Mouse (Mus musculus) embryonic fibroblast, embryonic 13.5 days (primary cell): Measurements from ENCODE around the gene Atxn3. TPM values are rescaled to one million over a fixed set of nuclear protein-coding genes. Genes with fewer than 3 reads are reported as not detected.
A peak's percentile ranks its signal among the peaks of the same experiment; 100 is the strongest.

Source experiments
- H3K27ac ChIP-seq: 2 replicates; pipeline ENCODE4 v1.5.1; 2012; ENCODE audit warnings: low read length, control low read depth, inconsistent platforms; ENCODE audit not compliant: insufficient read depth
- H3K4me1 ChIP-seq: 2 replicates; pipeline ENCODE4 v1.6.1; 2011; ENCODE audit warnings: low read length; ENCODE audit not compliant: control insufficient read depth, insufficient read depth
- H3K4me3 ChIP-seq: 2 replicates; pipeline ENCODE4 v1.5.1; 2011; ENCODE audit warnings: mild to moderate bottlenecking, control low read depth, low read length; ENCODE audit not compliant: insufficient read depth
- CTCF ChIP-seq: IDR thresholded peaks from 2 replicates; pipeline ENCODE4 v1.5.1; 2011; ENCODE audit warnings: mild to moderate bottlenecking, control low read depth, low read length, moderate library complexity, borderline replicate concordance; ENCODE audit not compliant: insufficient read depth
- POLR2A ChIP-seq: IDR thresholded peaks from 2 replicates; pipeline ENCODE4 v1.6.1; 2011; ENCODE audit warnings: low read depth, mild to moderate bottlenecking, control low read depth, low read length, moderate library complexity
- polyA plus RNA-seq: library from polyadenylated mRNA; stranded (reverse); fragments of >200 nt; gene quantifications from 2 replicates; pipeline ENCODE4 v1.2.4, GENCODE M21; 2011; ENCODE audit warnings: low read depth; ENCODE audit not compliant: missing spikeins, insufficient read length

The Atxn3 gene
- polyA plus RNA-seq, 1 experiment: 13.1 TPM

DNA sequence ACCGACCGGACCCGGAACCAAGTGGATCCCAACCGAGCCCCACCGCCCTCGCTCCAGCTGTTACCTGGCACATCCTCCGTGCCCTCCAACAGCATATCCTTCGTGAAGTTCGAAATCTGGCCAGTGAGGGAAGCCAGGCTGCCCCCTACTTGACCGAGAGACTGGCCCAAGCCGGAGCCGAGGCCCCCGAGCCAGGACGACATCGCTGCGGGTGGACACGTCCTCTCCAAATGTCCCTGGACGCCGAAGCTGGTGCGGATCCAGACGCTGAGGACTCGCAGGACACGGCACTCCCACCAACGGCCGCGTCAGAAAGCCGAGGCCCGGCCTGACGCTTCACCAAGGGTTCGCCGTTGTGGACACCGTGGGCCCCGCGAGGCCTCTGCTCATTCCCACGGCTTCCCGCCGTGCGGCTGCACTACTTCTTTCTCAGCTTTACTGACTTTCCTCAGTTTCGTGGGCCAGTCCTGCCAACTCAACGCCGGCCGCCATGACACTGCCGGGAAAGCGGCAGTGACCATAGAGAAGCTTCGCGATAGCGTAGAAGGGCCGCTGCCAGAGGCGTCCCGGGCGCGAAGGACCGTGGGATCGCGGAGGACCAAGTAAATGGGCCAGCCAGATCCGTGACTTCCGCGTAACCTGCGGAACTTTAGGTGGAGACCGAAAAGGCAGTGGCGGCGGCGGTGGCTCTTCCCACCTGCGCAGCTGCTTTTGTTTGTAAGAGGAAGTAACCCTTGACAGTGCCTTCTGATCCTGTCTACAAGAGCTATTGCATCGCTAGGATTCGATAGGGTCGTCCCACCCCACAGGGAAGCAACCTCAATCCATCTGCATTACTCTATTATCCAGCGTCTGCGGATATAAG lies 45.2 kb downstream of the Atxn3 start, which contains the start of gene Trip11:
TSS of gene Trip11 (minus strand) at position 642 of the 865 bp plus-strand sequence.
- no peak for TF ChIP-seq CTCF
- TF ChIP-seq POLR2A: peak; percentile 94
- no peaks in the 10 kb centered on the region for H3K4me1 ChIP-seq
- H3K4me3 ChIP-seq: peak within 1 kb of the TSS; percentile 82
- peak within 1 kb of the TSS; percentile 80 for H3K27ac ChIP-seq

- Histone ChIP-seq H3K4me1 (no peaks in the 10 kb centered on the region), H3K4me3 (peak overlapping the region; percentile 82)
- TF ChIP-seq CTCF: no peak
- no peak for TF ChIP-seq POLR2A
Measured at GRCm38 (mm10) chr12:101911346-101911745, 46.7 kb downstream of the Atxn3 start.

DNA sequence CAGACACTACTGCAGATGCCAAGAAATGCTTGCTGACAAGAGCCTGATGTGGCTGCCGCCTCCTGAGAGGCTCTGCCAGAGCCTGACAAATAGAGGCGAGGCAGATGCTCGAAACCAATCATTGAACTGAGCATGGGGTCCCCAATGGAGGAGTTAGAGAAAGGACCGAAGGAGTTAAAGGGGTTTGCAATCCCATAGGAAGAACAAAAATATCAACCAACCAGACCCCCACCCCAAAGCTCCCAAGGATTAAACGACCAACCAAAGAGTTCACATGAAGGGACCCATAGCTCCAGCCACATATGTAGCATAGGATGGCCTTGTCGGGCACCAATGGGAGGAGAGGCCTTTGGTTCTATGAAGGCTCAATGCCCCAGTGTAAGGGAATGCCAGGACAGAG lies 47.7 kb downstream of the Atxn3 start:
- H3K27ac ChIP-seq: no peak overlapping the region
- TF ChIP-seq CTCF: no peak
- no peaks in the 10 kb centered on the region for H3K4me1 ChIP-seq
- H3K4me3 ChIP-seq: no peak overlapping the region

More at GRCm38 (mm10) chr12:101911346-101911745, 46.7 kb downstream of the Atxn3 start:
- H3K27ac ChIP-seq: no peak overlapping the region

- Histone ChIP-seq H3K27ac (no peak overlapping the region), H3K4me1 (no peaks in the 10 kb centered on the region), H3K4me3 (no peak overlapping the region)
- TF ChIP-seq POLR2A: no peak
- no peak for TF ChIP-seq CTCF
Measured at GRCm38 (mm10) chr12:101905817-101906216, 52.2 kb downstream of the Atxn3 start.

- no peak overlapping the region for H3K27ac ChIP-seq
- TF ChIP-seq POLR2A: no peak
- no peak for TF ChIP-seq CTCF
- no peak overlapping the region for H3K4me3 ChIP-seq
- H3K4me1 ChIP-seq: no peaks in the 10 kb centered on the region
Measured at GRCm38 (mm10) chr12:101904906-101905305, 53.1 kb downstream of the Atxn3 start.

DNA sequence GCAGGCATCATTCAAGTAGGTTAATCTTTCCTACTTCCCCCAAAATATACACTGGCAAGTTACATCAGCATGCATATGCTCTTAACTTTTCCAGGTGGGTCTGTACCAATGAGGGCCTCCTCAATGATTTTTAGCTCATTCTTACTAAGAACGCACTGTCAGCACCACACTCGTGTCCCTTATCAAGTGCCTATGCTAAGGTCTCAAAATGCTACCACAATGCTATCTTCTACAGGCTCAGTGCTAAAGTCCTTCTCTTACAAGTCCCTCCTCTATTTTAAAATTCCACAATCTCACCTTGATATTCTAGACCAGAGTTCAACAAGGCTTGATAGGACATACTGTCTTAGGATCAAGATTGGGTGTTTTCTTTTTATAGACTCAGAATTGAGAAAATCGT lies 53.9 kb downstream of the Atxn3 start:
- H3K27ac ChIP-seq: no peak overlapping the region
- no peaks in the 10 kb centered on the region for H3K4me1 ChIP-seq
- TF ChIP-seq POLR2A (no peak), CTCF (no peak)
- no peak overlapping the region for H3K4me3 ChIP-seq

DNA sequence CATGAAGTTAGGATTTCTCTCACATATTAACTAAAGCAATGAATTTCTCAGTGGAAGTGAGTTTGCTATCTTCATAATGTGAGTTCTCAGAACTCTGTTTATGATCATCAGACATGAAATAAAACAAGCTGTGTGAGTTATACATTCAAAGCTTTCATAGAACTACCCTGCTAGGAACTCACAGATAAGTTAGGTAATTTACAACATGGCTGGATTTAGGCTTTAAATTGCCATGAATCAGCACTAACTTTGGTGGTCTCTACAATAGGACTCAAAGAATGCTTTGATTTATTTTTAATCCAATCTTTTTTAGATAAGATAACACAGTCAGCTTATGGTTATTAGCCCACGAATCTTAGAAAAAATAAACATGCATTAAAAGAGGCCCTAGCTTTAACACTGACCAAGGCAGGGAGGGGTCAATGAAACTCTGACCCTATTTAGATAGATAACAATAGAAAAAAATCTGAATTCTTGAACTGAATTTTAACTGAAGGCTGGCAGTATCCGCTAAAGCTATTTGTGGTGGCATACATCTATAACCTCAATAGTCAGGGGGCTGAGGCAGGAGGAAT lies 58.3 kb downstream of the Atxn3 start:
- TF ChIP-seq CTCF: no peak
- TF ChIP-seq POLR2A: no peak
- H3K4me3 ChIP-seq: no peak overlapping the region
- H3K27ac ChIP-seq: no peak overlapping the region
- no peaks in the 10 kb centered on the region for H3K4me1 ChIP-seq

DNA sequence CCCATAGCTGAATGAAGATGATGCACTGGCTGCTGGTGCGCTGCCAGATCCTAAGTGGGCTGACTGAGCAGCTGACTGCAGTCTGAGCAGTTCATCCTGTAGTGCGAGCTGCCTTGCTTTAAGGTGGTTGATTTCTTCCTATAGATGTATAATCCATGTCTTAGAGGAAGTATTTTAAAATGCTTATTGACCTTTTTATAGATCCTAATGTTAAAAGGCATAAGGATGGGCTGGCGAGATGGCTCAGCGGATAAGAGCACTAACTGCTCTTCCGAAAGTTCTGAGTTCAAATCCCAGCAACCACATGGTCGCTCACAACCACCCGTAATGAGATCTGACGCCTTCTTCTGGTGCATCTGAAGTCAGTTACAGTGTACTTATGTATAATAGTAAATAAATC lies 59.1 kb downstream of the Atxn3 start:
- Histone ChIP-seq H3K27ac (no peak overlapping the region), H3K4me3 (no peak overlapping the region), H3K4me1 (no peaks in the 10 kb centered on the region)
- TF ChIP-seq CTCF (no peak), POLR2A (no peak)

GRCm38 (mm10) chr12:101897113-101897512 lies 60.9 kb downstream of the Atxn3 start:
- Histone ChIP-seq H3K27ac (no peak overlapping the region), H3K4me1 (no peaks in the 10 kb centered on the region), H3K4me3 (no peak overlapping the region)
- no peak for TF ChIP-seq CTCF
- no peak for TF ChIP-seq POLR2A

- H3K4me1 ChIP-seq: no peaks in the 10 kb centered on the region
- TF ChIP-seq POLR2A: no peak
- TF ChIP-seq CTCF: no peak
- H3K4me3 ChIP-seq: no peak overlapping the region
- no peak overlapping the region for H3K27ac ChIP-seq
Measured at GRCm38 (mm10) chr12:101893296-101893695, 64.8 kb downstream of the Atxn3 start.
